Mouse (Mus musculus): ENCODE measurements at regions not wholly inside any gene's neighbourhood (a gene's known extent, or its start where the extent isn't known, plus 50 kb on each side); places are given as distances from the start of the nearest gene placed in this dataset.

DNA sequence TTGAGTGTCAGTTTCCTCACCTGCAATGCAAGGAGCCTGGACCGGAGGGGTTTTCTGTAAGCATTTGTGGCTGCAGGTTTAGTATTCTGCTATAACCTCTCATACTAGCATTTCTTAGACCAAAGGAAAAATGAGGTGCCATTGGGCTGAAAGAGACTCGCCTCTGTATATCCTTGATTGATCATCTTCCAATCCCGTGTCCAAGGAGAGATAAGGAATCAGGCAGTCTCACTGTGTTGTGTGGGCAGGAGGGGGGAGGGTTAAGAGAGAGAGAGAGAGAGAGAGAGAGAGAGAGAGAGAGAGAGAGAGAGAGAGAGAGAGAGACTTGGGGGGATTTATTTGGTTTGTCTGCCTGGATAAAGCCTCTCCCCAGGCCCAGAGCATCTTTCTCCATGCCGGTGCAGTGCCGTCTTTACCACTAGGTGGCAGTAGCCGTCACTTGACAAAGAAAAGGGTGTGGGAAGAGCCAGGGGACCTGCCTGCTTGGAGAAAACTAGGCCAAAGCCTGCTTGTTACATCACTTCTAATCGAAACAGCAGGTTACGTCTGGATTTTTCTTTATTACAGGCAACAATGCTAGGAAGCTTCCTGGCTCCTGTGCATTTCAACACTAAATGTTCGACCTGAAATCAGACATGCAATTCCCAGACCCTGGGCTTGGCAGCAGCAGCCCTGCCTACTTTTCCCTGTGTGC is 56.1 kb upstream of the Ces5a start:
- DNase-seq (ENCODE audit: low read depth, low spot score) = peak; percentile 61

DNA sequence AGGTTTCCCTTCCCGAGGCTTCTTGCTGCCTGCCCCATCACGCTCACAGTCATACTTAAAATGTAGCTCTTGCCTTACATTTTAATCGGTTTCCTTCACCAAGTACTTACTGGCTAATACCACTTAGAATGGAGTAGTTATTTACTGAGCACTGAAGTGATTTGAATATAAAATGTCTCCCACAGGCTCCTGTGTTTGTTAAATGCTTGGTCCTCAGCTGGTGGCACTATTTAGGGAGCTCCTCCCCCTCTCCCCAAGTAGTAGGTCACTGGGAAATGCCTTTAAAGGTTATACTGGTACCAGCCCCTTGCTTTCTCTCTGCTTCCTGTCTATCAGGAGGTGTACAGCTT is 56.6 kb upstream of the Ces5a start:
- DNase-seq (ENCODE audit: low read depth, low spot score) = no peak

- no peak for DNase-seq (ENCODE audit: low read depth, low spot score)
Observed at GRCm38 (mm10) chr8:93598613-93599121, 63.0 kb upstream of the Ces5a start.

GRCm38 (mm10) chr8:93599306-93599705 is 63.7 kb upstream of the Ces5a start:
- DNase-seq (ENCODE audit: low read depth, low spot score) = no peak

GRCm38 (mm10) chr8:93599776-93600175 is 64.1 kb upstream of the Ces5a start:
- DNase-seq (ENCODE audit: low read depth, low spot score) = no peak

DNA sequence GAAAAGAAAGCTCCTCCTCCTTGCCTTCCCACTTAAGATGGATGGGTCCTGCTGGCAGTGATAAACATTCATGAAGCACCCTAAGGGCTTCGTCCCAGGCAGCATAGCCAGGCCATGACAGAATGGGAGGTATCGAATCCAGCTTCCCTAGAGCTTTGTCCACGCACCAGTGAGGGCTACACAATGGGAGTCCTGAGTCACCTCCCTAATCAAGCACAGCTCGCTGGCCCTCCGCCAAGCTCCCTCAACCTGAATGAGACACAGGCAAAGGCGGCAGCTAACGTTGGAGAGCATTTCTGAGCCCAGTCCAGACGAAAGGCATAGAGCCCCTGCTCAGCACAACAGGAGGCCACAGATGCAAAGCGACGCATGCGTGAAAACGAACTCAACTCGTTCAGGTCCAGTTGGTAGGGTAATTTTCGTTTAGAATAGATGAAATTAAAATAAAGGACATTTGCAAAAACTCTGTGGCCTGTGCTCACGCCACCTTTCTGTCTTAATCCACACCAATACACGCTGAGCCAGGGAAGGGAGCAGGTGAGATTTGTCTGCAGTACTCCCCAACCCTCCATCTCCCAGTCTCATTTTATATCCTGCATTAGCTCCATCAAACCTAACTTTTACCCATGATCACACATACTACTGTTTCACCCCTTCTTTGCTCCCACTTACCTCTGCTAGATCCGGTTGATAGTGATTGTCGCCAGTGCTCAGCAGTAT is 91.3 kb upstream of the Ces5a start:
- DNase-seq (ENCODE audit: low read depth, low spot score) = no peak

DNA sequence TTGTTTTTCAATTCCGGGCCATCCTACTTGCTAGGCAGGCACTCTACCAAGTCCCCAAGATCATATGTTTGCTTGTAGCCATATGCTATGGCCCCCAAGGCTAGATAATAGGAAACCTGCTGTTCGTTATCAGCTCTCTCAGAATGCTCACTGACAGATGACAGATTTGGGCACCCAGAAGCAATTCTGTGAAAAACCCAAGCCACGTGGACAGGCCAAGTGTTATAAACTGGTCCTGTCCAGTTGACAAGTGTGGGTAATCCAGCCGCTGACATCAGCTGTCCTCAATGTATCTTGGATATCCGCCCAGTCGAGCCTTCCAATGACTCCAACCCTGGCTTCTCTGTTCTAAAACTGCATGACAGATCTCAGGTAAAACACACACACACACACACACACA is 92.0 kb upstream of the Ces5a start:
- no peak for DNase-seq (ENCODE audit: low read depth, low spot score)

GRCm38 (mm10) chr8:93632896-93633295 is 97.3 kb upstream of the Ces5a start:
- DNase-seq (ENCODE audit: low read depth, low spot score) = no peak

DNA sequence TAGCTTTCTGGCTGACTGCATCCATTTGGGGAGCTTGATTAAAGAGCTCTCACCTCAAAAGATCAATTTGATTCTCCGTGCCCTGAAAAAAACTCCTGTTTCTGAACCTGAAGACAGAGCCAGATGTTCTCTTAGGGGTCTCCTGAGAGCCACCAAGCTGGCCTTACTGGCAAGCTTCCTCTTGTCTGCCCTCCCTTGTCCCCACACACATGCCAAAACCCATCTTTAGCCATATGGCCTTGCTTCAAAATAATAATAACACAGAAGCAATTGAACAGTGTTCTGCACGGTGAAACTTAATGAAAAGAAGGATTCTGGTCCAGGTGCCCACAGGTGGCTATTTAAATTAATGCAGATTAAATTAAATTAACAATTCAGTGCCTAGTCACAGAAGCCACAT is 107.1 kb upstream of the Ces5a start:
- no peak for DNase-seq (ENCODE audit: low read depth, low spot score)

DNA sequence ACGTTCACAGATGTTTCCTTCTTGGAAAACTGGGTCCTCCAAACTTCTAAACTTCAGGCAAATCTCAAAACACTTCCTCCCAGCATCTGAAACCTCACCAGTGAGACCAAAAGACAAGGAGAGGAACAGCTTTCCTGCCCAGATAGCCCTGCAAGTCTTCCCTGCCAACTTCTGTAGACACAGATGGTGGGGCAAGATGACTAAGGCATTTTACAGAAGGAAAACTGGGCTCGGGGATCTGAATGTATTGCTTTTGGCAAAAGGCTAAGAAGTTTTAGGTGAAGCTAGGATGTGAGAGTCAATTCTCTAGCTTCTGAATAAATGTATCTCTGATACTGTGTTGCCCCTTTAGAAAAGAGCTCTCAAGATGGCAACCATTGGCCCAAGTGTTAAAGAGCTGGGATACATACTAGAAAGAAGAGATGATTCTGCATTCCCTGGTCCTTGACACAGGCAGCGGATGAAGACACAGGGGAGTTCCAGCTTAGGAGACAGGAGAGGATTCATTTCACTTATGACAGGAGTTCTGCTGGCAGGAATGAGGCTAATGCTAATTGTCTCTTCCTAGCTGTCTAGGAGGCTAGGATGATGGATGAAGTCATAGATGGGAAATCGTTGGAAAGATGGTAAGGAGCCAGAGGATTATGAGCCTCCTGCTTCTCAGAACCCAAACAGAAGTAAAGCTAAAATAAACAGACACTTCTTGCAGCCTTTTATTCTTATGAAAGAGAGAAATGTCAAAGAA is 108.0 kb upstream of the Ces5a start:
- no peak for DNase-seq (ENCODE audit: low read depth, low spot score)

DNA sequence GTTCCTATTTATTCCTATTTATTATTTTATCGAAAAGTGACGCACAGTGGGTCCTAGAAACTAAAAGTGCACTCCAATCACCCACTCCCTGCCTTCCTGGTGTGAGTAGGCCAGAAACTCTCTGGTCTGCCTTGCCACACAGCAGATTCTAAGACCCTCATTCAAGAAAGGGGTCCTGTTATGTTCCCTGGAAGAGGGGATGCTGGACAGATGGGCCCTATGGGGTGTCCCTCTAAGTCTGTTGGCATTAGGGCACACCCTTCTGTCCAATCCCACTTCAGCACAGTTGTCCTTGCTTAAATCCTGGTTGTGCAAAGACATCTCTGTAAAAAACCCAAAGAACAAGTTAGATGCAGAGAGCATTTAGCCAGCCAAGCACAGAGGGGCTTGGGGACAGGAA is 117.8 kb upstream of the Ces5a start:
- no peak for DNase-seq (ENCODE audit: low read depth, low spot score)

- no peak for DNase-seq (ENCODE audit: low read depth, low spot score)
Observed at GRCm38 (mm10) chr8:93653913-93654705, 118.5 kb upstream of the Ces5a start.

DNA sequence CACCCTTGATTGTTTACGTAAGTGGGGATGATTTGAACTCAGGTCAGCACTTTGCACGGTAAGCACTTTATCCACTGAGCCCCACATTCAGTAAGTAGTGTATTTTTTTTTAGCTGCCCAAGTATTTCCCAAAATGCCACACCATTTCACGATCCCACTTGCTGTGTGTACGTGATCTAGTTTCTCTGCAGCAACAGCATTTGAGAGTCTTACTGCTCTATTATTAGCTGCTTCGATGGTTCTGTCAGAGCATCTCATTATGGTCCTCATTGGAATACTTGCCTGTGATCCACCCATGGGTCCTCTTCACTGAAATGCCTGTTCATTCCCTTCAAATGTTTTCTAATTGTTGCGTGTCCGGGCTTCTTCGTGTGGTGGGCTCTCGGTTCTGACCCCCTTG is 120.1 kb upstream of the Ces5a start:
- no peak for DNase-seq (ENCODE audit: low read depth, low spot score)

DNA sequence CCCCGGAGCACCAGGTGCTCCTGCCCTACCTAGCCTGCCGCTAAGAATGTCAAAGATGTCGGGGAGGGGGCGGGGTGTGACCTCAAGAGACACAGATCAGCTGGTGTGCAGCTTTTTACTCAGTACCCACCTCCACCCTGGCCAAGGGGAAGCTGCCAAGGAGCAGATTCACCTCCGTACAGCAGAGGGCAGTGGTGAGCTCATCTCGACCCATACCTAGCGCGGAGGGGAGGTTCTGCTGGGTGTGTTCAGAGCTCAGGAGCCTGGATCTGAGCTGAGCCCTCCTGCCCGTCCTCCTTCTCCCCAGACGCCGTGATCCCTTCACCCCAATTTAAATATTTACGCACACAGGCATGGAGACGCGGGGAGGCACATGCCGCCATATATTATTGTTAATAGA is 126.1 kb upstream of the Ces5a start:
- DNase-seq (ENCODE audit: low read depth, low spot score) = peak; percentile 84

DNA sequence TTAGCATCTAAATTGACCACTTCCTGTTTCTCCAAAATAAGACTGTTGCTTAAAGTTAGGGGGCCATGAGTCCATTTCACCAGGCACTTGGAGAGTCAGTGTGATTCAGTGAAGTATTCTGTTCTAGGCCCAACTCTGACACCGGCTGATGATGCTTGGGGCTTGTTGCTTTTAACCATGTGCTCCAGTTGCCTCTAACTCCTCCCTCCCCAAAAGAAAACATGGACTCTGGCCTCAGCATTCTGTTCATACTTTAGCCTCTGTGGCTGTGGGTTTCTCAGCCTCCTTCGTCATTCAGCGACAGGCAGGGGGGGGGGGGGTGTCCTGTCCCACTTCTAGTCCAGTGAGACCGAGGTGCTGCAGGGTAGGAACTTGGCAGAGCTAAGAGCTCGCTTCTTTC is 126.6 kb upstream of the Ces5a start:
- DNase-seq (ENCODE audit: low read depth, low spot score) = no peak

DNA sequence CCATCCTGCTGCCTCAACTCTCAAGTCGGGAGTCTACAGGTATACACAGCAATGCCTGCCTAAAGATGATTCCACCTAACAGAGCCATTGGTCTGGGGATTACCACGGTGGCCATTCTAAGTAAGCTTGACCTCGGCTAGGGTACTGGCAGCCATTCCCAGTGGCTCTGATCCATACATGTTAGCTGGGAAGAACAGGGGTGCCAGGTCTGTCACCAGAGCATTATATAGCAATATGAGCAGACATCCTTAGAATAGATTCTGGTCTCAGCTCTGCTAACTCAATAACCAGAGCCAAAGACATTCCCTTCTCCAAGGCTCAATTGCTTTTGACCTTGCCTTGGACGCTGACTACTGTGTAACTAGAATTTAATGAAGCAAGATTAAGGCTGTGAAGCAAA is 128.2 kb upstream of the Ces5a start:
- DNase-seq (ENCODE audit: low read depth, low spot score) = no peak

- no peak for DNase-seq (ENCODE audit: low read depth, low spot score)
Observed at GRCm38 (mm10) chr8:93668306-93668705, 132.7 kb upstream of the Ces5a start.

DNA sequence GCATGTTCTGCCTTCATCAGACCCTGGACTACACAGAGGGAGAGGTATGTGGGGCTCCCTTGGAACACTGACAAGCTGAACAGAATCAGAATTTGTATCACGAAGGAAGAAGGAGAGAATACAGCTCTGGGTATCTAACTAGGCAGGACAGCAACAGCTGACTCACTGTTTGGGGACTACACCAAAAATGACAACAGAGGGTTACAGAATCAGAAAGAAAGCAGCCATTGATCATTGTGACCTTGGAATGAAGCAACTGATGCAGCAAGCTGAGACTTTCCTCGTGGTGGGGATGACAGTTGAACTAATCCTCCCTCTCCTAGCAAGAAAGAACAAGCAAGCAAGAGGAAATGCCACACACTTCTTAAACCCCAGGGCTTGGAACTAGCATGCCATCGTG is 135.0 kb upstream of the Gnao1 start:
- no peak for DNase-seq (ENCODE audit: low read depth, low spot score)

DNA sequence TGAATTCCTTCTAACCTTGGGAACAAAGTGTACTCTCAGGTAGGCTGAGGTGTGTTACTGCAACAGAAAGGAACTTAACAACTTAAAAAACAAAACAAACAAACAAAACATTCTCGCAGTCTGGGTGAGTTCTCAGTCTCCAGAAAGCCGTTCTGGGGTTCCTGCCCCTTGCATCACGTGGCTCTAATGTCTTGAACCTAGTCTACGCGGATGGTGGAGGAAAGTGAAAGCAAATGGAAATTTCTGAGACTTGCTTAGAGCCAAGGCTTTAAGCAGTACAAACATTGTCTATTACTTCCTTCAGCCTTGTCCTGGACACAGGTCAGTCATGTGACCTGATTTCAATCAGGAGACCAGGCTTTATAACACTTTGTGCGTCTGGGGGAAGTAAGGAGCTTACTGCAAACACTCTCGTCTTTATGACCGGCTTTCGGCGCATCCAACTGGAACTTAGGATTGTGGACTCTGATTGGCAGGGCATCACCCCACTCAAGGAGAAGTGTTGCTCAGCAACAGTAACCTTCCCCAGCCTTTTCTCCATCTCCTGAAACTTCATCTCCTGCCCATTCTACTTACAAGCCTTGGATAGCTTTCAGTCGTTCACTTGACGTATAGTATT is 125.9 kb upstream of the Gnao1 start:
- no peak for DNase-seq (ENCODE audit: low read depth, low spot score)

GRCm38 (mm10) chr8:93684392-93684791 is 125.4 kb upstream of the Gnao1 start:
- DNase-seq (ENCODE audit: low read depth, low spot score) = no peak

- DNase-seq (ENCODE audit: low read depth, low spot score) = no peak
Observed at GRCm38 (mm10) chr8:93688845-93689244, 120.9 kb upstream of the Gnao1 start.
